Mouse (Mus musculus) olfactory bulb, adult 2 months (tissue): ENCODE data around the gene Srpk3.

Experiments
- CTCF ChIP-seq: fragments of 200-500 bp; IDR thresholded peaks from 2 replicates; pipeline ENCODE4 v1.5.1; 2012; ENCODE audit warnings: low read depth, mild to moderate bottlenecking, low read length, moderate library complexity; ENCODE audit not compliant: insufficient read depth
- POLR2A ChIP-seq: fragments of 200-500 bp; IDR thresholded peaks from 2 replicates; pipeline ENCODE4 v1.6.1; 2012; ENCODE audit warnings: mild to moderate bottlenecking, low read depth, low read length, moderate library complexity; ENCODE audit not compliant: insufficient read depth

- TF ChIP-seq CTCF (no peak), POLR2A (no peak)
Observed at GRCm38 (mm10) chrX:73739151-73739550, 35.1 kb upstream of the Srpk3 start.
